Mouse (Mus musculus) limb, embryonic 12.5 days (tissue): ENCODE results near the gene Nup153. TPM values are rescaled to one million over a fixed set of nuclear protein-coding genes. Genes with fewer than 3 reads are reported as not detected.

Source experiments
- ATAC-seq: fragments of 200-750 bp; cut with Nextera tagmentation; 2 replicates; pipeline ENCODE4 v1.8.0; 2017; ENCODE audit warnings: low read depth, moderate TSS enrichment; ENCODE audit not compliant: insufficient number of reproducible peaks, insufficient read depth, low FRiP score, low TSS enrichment
- H3K27ac ChIP-seq: fragments of 300-500 bp; sonication (generic); 2 replicates; pipeline ENCODE4 v1.5.1; 2016; ENCODE audit warnings: mild to moderate bottlenecking, moderate library complexity
- H3K27me3 ChIP-seq: fragments of 300-500 bp; sonication (generic); 2 replicates; pipeline ENCODE4 v1.6.1; 2016; ENCODE audit warnings: mild to moderate bottlenecking, moderate library complexity
- H3K36me3 ChIP-seq: fragments of 300-500 bp; sonication (generic); 2 replicates; pipeline ENCODE4 v1.6.1; 2016; ENCODE audit warnings: mild to moderate bottlenecking, moderate library complexity
- H3K4me1 ChIP-seq: fragments of 300-500 bp; sonication (generic); replicated peaks from 2 replicates; pipeline ENCODE4 v1.6.1; 2016
- H3K4me2 ChIP-seq: fragments of 300-500 bp; sonication (generic); 2 replicates; pipeline ENCODE4 v1.6.1; 2016; ENCODE audit warnings: mild to moderate bottlenecking, moderate library complexity
- H3K4me3 ChIP-seq: fragments of 300-500 bp; sonication (generic); replicated peaks from 2 replicates; pipeline ENCODE4 v1.5.1; 2016; ENCODE audit warnings: mild to moderate bottlenecking
- H3K9ac ChIP-seq: fragments of 300-500 bp; sonication (generic); replicated peaks from 2 replicates; pipeline ENCODE4 v1.6.1; 2016; ENCODE audit warnings: mild to moderate bottlenecking, moderate library complexity
- H3K9me3 ChIP-seq: fragments of 300-500 bp; sonication (generic); 2 replicates; pipeline ENCODE4 v1.6.1; 2016; ENCODE audit warnings: mild to moderate bottlenecking, moderate library complexity
- WGBS: fragments of 180-500 bp; shearing (Covaris S2); methylation state at CpG from one replicate; pipeline ENCODE4 v1.1.7; 2016; 5-methylcytosine and 5-hydroxymethylcytosine counted together
- polyA plus RNA-seq: library from polyadenylated mRNA; unstranded; fragments of >200 nt; fragmentation: Nextera tagmentation; extraction: Ambion mirVana; gene quantifications from 2 replicates; pipeline ENCODE4 v1.2.1, GENCODE M21; 2016

The Nup153 gene
- polyA plus RNA-seq, 1 experiment from 2014 or later = 41.0 TPM

DNA sequence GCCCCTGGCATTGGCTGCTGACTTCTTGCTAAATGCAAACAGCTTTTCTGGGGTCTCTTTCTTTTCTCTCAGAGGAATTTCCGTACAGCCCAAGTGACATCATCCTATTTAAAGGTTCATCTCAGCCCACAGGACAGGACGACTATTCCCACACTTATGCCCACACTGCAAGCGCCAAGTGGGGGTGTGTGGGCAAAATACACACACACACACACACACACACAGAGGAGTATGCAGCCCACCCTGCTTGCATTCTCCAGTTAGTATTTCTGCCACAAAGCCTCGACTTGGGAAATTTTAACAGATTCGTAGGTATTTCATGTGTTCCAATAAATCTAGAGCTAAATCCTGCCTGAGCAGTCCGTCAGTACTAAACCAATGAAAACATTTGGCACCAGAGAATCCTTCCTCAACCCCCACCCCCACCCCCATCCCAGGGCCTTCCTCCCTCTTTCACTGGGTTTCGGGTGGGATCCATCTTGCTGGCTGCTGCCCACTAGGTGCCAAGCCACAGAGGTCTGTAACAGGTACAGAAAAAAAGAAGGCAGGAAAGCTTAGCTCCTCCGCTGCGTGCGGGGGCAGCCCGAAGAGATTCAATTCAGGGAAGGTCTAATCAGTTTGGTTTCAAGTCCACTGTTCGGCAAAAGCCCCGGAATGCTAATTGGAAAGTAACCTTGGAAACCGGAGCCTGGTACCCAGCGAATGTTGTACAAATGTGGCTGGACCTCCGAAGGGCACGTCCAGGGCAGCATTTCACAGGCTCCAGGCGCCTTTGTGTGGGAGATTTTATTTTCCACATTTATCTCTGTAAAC is 94.2 kb downstream of the Nup153 start:
- Histone ChIP-seq H3K9me3 (0 out of 2 replicates have a peak, but pooled peaks cover 4% of the 10 kb centered on the region), H3K4me2 (peak overlapping the region; percentile 38), H3K9ac (no peak overlapping the region), H3K4me3 (0 out of 2 replicates have a peak overlapping the region, but pooled peaks have one; percentile 15), H3K27ac (no peak overlapping the region), H3K36me3 (no peaks in the 10 kb centered on the region; the same call in 1 of the 2 replicates), H3K27me3 (no peaks in the 10 kb centered on the region), H3K4me1 (peaks cover 12% of the 10 kb centered on the region)
- 47% methylated on average over 18 of the region's 18 CpGs for WGBS
- ATAC-seq = no peak

DNA sequence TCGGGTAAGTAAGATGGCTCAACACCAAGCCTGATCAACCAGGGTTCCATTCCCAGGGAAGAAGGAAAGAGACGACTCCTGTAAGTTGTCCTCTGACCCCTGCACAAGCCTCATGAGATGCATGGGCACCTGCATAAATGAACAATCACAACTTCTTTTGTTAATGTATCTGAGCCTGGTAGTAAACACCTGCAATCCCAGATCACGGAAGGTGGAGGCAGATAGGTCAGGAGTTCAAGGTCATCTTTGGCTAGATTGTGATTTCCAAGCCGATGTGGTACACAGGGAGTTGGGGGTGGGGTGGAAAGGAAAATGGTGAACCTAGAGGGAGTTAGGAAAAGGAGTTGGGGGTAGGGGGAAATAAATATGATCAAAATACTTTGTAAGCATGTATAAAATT is 94.9 kb downstream of the Nup153 start:
- H3K4me3 ChIP-seq = no peak overlapping the region
- H3K9ac ChIP-seq = no peak overlapping the region
- no peak overlapping the region for H3K27ac ChIP-seq
- H3K4me1 ChIP-seq = peaks cover 12% of the 10 kb centered on the region
- H3K4me2 ChIP-seq = no peak overlapping the region
- H3K9me3 ChIP-seq = 0 out of 2 replicates have a peak, but pooled peaks cover 4% of the 10 kb centered on the region
- 74% methylated on average over 4 of the region's 4 CpGs for WGBS
- no peak for ATAC-seq
- no peaks in the 10 kb centered on the region for H3K27me3 ChIP-seq
- no peaks in the 10 kb centered on the region; the same call in 1 of the 2 replicates for H3K36me3 ChIP-seq

Other genes starting within 250 kb of the Nup153 start
- 13.1 and 13.3 TPM in 2 replicates for gene Cap2, start 226.1 kb downstream of the Nup153 start, polyA plus RNA-seq
- gene Fam8a1, start 58.4 kb downstream of the Nup153 start, polyA plus RNA-seq = 15.4 and 16.5 TPM in 2 replicates
- gene Kif13a, start 201.9 kb upstream of the Nup153 start, polyA plus RNA-seq = 21.8 and 23.3 TPM in 2 replicates